Mouse (Mus musculus) layer of hippocampus, adult 2 months (tissue): ENCODE measurements at regions not wholly inside any gene's neighbourhood (a gene's known extent, or its start where the extent isn't known, plus 50 kb on each side); places are given as distances from the start of the nearest gene placed in this dataset.
"Not testable (repeated sequence)": the region's sequence is repeated elsewhere in the genome, so short reads cannot be mapped to it uniquely, and the experiment has no call there.

Experiments
- DNase-seq, 2 experiments: peaks; one replicate each; pipeline ENCODE4 v3.0.0; 2022; ENCODE audit warnings: low spot score in 2 of 2
- H3K27ac ChIP-seq: fragments of 200-600 bp; 2 replicates; pipeline ENCODE4 v1.8.1; 2022
- H3K4me3 ChIP-seq: fragments of 200-600 bp; 2 replicates; pipeline ENCODE4 v1.8.1; 2022; ENCODE audit warnings: mild to moderate bottlenecking
- CTCF ChIP-seq: fragments of 200-600 bp; conservative IDR thresholded peaks from 2 replicates; pipeline ENCODE4 v1.8.1; 2022; ENCODE audit warnings: antibody characterized with exemption, mild to moderate bottlenecking, moderate library complexity

GRCm38 (mm10) chr12:113241373-113242193 lies 55.9 kb downstream of the Tmem121 start:
- DNase-seq, result no peak
- no peak for TF ChIP-seq CTCF

DNA sequence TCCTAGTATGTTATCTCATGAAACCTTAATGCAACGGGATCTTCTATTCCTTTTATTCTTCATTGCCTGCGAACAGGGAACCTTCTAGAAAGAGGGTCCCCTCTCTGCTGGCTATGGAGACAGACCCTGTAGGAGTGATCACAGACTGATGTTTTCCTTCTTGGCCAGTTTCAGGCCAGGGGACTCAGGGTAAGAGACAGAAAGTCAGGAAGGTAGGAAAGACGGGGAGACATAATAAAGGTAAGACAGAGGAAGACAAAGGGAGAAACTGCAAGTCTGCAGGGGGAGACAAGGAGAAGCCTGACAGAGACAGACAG lies 56.4 kb downstream of the Tmem121 start:
- DNase-seq, result no peak
- Histone ChIP-seq H3K27ac (no peak overlapping the region), H3K4me3 (no peak overlapping the region)
- TF ChIP-seq CTCF, result no peak

More at GRCm38 (mm10) chr12:113241373-113242193, 55.9 kb downstream of the Tmem121 start:
- no peak overlapping the region for H3K4me3 ChIP-seq
- no peak overlapping the region for H3K27ac ChIP-seq

DNA sequence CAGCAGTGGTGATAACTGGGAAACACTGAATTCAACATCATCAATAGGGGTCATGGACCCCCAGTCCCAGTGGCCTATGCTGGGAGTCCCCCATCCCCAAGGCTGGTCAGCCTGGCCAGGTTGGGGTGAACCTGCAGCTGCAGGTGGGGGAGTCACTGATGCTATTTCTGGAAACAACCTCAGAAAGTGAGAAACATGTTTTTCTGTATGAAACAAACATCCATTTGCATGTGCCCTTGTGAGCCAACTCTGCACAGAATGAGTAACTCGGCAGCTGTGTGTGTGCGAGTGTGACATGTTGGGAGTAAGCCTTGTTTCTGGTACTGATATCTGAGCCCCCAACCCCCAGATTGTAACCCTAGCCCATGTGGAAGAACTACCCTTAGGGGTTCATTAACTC lies 59.0 kb downstream of the Tmem121 start:
- H3K27ac ChIP-seq, result no peak overlapping the region
- H3K4me3 ChIP-seq, result no peak overlapping the region
- DNase-seq, result no peak
- TF ChIP-seq CTCF, result no peak

- H3K4me3 ChIP-seq, DNase-seq, H3K27ac ChIP-seq: not testable (repeated sequence)
Observed at GRCm38 (mm10) chr12:113253446-113254424, 68.0 kb downstream of the Tmem121 start.

DNA sequence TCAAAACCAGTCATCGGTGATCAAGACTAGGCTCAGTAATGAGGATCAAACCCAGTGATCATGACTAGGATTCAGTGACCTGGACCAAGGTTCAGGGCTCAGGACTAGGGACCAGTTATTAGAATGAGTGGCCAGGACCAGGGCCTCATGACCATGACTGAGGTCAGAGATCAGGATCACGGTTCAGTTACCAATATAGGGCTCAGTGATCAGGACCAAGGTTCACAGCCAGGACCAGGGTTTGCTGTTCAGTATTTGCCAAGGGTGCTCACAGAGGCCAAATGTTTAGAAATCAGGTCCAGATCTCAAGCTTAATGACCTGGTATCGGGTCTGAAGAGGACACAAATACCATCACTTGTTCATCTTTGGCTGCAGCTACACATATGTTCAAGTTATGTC lies 69.6 kb downstream of the Tmem121 start:
- DNase-seq, result no peak
- TF ChIP-seq CTCF, result no peak
- Histone ChIP-seq H3K4me3 (no peak overlapping the region), H3K27ac (no peak overlapping the region)

GRCm38 (mm10) chr12:113256628-113257027 lies 70.9 kb downstream of the Tmem121 start:
- no peak for DNase-seq
- no peak for TF ChIP-seq CTCF

GRCm38 (mm10) chr12:113257243-113257642 lies 71.5 kb downstream of the Tmem121 start:
- no peak for TF ChIP-seq CTCF
- no peak overlapping the region for H3K4me3 ChIP-seq
- H3K27ac ChIP-seq, result no peak overlapping the region
- DNase-seq, result no peak

More at GRCm38 (mm10) chr12:113256628-113257027, 70.9 kb downstream of the Tmem121 start:
- H3K27ac ChIP-seq, result no peak overlapping the region
- no peak overlapping the region for H3K4me3 ChIP-seq

DNA sequence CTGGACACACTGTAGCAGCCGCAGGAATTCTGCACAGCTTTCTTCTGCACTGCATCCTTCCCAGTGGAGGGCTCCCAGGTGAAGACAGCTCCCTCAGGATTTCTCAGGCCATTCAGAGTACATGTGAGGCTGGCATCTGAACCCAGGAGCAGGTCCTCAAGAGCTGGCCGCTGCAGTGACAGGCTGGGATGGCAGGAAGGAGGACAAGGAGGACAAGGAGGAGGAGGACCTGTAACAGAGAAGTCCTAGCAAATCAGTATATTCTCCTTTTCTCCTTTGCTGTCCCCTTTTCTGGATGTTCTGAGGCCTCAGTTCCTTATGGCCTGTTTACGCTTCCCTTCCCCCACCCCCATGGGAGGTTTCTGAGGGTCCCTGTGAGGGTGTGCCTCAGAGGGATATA lies 73.7 kb downstream of the Tmem121 start:
- DNase-seq, result no peak
- no peak overlapping the region for H3K4me3 ChIP-seq
- TF ChIP-seq CTCF, result no peak
- H3K27ac ChIP-seq, result no peak overlapping the region

- Histone ChIP-seq H3K4me3 (no peak overlapping the region), H3K27ac (no peak overlapping the region)
- DNase-seq, result no peak
- TF ChIP-seq CTCF, result no peak
Observed at GRCm38 (mm10) chr12:113260304-113260703, 74.6 kb downstream of the Tmem121 start.

DNA sequence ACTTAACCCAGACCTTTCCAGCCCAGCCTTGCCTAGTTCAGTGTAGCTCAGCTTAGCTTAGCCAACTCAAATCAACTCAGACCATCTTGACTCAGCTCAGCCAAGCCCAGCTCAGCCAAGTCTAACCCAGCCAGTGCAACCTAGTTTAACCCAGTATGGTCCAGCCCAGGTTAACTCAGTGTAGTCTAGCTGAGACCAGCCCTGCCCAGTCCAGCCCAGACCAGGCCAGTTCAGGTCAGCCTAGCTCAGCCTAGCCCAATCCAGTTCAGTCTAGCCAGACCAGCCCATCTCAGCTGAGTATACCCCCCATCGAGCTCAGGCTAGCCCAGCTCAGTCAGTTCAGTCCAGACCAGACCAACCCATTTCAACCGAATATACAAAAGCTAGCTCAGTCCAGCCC lies 90.2 kb downstream of the Tmem121 start:
- no peak for TF ChIP-seq CTCF
- no peak overlapping the region for H3K4me3 ChIP-seq
- no peak overlapping the region for H3K27ac ChIP-seq
- no peak for DNase-seq

- TF ChIP-seq CTCF, result no peak
- Histone ChIP-seq H3K4me3 (no peak overlapping the region), H3K27ac (no peak overlapping the region)
- no peak for DNase-seq
Observed at GRCm38 (mm10) chr12:113276355-113276942, 90.7 kb downstream of the Tmem121 start.

DNA sequence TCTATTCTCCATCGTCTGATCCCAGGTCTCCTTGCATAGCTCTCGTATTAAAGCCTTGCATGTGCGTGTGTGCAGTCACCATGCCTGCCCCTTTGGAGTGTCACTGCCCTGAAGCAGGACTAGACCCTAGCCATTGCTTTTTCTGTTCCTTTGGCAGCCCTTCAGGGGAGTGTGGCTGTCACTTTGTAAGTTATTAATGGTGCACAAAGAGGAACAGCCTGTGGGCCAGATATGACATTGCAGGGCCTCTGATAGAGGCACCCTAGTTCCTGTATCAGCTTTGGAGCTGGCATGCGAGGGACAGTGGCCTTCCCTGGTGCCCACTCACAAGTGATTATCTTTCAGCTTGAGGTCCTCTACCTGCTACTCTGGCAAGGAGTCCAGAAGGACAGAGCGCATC lies 92.0 kb downstream of the Tmem121 start:
- TF ChIP-seq CTCF, result no peak
- Histone ChIP-seq H3K27ac (no peak overlapping the region), H3K4me3 (no peak overlapping the region)
- DNase-seq, result no peak
